Mouse (Mus musculus) ES-Bruce4 (cell line): ENCODE results near the gene Sart3. TPM values are rescaled to one million over a fixed set of nuclear protein-coding genes. Genes with fewer than 3 reads are reported as not detected.

Experiments used
- H3K27ac ChIP-seq: 2 replicates; pipeline ENCODE4 v1.5.1; 2012; ENCODE audit warnings: low read length, inconsistent platforms; ENCODE audit not compliant: insufficient read depth
- H3K27me3 ChIP-seq: 2 replicates; pipeline ENCODE4 v1.6.1; 2012; ENCODE audit warnings: mild to moderate bottlenecking, low read length, inconsistent platforms; ENCODE audit not compliant: control insufficient read depth, poor library complexity, insufficient read depth, severe bottlenecking
- H3K36me3 ChIP-seq: 2 replicates; pipeline ENCODE4 v1.6.1; 2012; ENCODE audit warnings: inconsistent platforms, mild to moderate bottlenecking, low read length, moderate library complexity; ENCODE audit not compliant: control insufficient read depth, poor library complexity, insufficient read depth, severe bottlenecking
- H3K4me1 ChIP-seq: one replicate; pipeline ENCODE4 v1.8.1; 2011; ENCODE audit warnings: low read length; ENCODE audit not compliant: control insufficient read depth, insufficient read depth
- H3K4me3 ChIP-seq: 2 replicates; pipeline ENCODE4 v1.5.1; 2011; ENCODE audit warnings: low read depth, mild to moderate bottlenecking, low read length
- H3K9ac ChIP-seq: 2 replicates; pipeline ENCODE4 v1.6.1; 2012; ENCODE audit warnings: low read depth, mild to moderate bottlenecking, inconsistent platforms; ENCODE audit not compliant: poor library complexity, severe bottlenecking
- H3K9me3 ChIP-seq: replicated peaks from 2 replicates; pipeline ENCODE4 v1.6.1; 2012; ENCODE audit warnings: mild to moderate bottlenecking, low read length, inconsistent platforms; ENCODE audit not compliant: control insufficient read depth, poor library complexity, insufficient read depth, severe bottlenecking
- CTCF ChIP-seq: IDR thresholded peaks from one replicate; pipeline ENCODE4 v1.8.1; 2011; ENCODE audit warnings: low read depth, low read length
- EP300 ChIP-seq: IDR thresholded peaks from 2 replicates; pipeline ENCODE4 v1.6.1; 2011; ENCODE audit warnings: low read depth, low read length; ENCODE audit not compliant: insufficient read depth
- POLR2A ChIP-seq: IDR thresholded peaks from one replicate; pipeline ENCODE4 v1.8.1; 2011; ENCODE audit warnings: low read length; ENCODE audit not compliant: insufficient read depth
- polyA plus RNA-seq: library from polyadenylated mRNA; stranded (reverse); fragments of >200 nt; gene quantifications from 2 replicates; pipeline ENCODE4 v1.2.4, GENCODE M21; 2011; ENCODE audit warnings: low read depth; ENCODE audit not compliant: missing spikeins, insufficient read depth, insufficient read length

Gene Sart3
- polyA plus RNA-seq, 1 experiment: 45.0 TPM

DNA sequence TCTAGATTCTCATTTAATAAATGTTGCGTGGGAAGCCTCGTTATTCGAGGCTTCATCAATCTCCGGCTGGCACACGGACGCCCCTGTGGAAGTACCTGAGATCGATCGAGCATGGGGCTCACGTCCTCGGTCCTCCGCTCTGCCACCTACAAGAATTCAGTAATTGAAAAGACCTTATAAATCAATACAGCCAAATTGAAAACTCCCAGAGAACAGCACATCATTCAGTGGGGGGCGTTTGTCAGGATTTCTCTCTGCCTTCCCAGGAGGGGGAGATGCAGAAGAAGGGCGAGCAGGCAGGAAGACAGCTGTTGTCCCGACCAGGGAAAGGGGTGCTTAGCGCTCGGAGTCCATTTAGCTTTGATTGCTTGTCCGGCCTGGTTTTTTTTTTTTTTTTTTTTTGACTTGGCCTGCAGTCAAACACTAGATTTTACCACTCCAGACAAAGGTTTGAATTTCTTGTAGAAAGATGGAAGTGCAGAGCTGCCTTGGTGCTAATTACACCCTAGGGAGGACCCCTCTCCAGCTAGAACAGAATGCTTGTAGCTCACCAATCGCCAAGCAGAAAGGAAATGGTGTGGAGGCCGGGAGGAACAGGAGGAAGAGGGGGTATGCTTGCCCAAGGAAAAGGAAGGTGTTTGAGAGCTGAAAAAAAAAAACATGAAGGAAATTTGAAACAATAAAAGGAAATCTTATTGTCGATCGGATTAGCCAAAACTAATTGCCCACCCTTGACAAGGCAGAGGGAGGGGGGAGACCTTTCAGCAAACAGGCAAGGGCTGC, 68.3 kb downstream of the Sart3 start:
- H3K36me3 ChIP-seq: no peaks in the 10 kb centered on the region
- no peaks in the 10 kb centered on the region for H3K27me3 ChIP-seq
- no peak overlapping the region for H3K9ac ChIP-seq
- peaks cover 2% of the 10 kb centered on the region for H3K4me1 ChIP-seq
- H3K27ac ChIP-seq: no peak overlapping the region
- no peaks in the 10 kb centered on the region for H3K9me3 ChIP-seq
- TF ChIP-seq EP300: no peak
- no peak for TF ChIP-seq POLR2A
- no peak overlapping the region for H3K4me3 ChIP-seq

- TF ChIP-seq EP300 (no peak), CTCF (no peak), POLR2A (no peak)
- H3K4me3 ChIP-seq: no peak overlapping the region
These were observed 71.8 kb downstream of the Sart3 start for GRCm38 (mm10) chr5:113700388-113701023.

DNA sequence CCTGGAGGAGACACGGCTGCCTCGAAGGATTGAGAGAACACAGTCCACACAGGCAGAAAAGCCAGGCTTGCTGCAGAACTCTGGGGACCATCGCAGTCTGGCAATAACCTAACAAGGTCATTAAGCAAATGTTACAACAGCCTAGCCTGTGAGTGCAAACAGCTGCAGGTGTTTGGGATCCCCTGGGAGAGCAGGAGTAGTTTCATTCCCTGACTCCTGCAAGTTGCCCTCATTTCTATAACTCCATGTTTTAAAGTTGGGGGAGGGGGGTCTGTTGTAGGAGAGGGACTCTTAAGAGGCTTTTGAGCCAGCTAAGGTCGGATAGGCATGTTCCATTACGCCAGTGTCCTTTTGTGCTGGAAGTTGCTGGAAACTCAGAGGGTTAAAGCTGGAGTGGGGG, 77.9 kb downstream of the Sart3 start:
- Histone ChIP-seq H3K9me3 (no peaks in the 10 kb centered on the region), H3K9ac (no peak overlapping the region), H3K4me3 (no peak overlapping the region), H3K36me3 (no peaks in the 10 kb centered on the region), H3K27me3 (no peaks in the 10 kb centered on the region), H3K27ac (no peak overlapping the region), H3K4me1 (peaks cover 2% of the 10 kb centered on the region)
- TF ChIP-seq CTCF: no peak
- no peak for TF ChIP-seq POLR2A
- TF ChIP-seq EP300: no peak

More at GRCm38 (mm10) chr5:113700388-113701023, 71.8 kb downstream of the Sart3 start:
- Histone ChIP-seq H3K27me3 (no peaks in the 10 kb centered on the region), H3K36me3 (no peaks in the 10 kb centered on the region), H3K9ac (no peak overlapping the region), H3K4me1 (peaks cover 5% of the 10 kb centered on the region), H3K9me3 (no peaks in the 10 kb centered on the region), H3K27ac (no peak overlapping the region)

GRCm38 (mm10) chr5:113694000-113694399, 78.3 kb downstream of the Sart3 start:
- no peaks in the 10 kb centered on the region for H3K9me3 ChIP-seq
- H3K9ac ChIP-seq: no peak overlapping the region
- TF ChIP-seq CTCF: no peak
- TF ChIP-seq POLR2A: no peak
- TF ChIP-seq EP300: no peak
- peaks cover 2% of the 10 kb centered on the region for H3K4me1 ChIP-seq
- H3K27ac ChIP-seq: no peak overlapping the region
- H3K36me3 ChIP-seq: no peaks in the 10 kb centered on the region
- no peak overlapping the region for H3K4me3 ChIP-seq
- H3K27me3 ChIP-seq: no peaks in the 10 kb centered on the region

DNA sequence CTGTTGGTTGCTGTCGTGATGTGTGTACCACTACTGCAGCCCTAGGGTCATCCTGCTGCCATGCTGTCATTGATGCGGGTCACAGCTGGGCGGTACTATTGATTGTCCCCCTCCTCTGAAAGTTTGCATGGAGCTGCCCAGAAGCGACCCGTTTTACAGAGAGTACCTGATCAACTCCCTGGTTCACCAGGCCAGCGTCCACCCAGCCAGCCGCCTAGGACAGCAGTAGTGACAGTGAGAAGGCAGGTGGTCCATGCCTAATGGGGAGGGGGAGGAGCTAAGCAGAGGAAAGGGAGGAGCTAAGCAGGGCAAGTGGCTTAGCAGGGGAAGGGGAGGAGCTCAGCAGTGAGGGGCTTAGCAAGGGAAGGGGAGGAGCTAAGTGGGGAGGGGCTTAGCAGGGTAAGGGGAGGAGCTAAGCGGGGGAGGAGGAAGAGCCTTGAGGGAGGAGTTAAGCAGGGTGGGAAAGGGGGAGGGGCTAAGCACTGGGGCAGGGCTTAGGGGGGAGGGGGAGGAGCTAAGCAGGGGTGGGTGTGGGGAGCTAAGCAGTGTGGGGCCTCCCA, 79.0 kb downstream of the Sart3 start:
- no peaks in the 10 kb centered on the region for H3K27me3 ChIP-seq
- H3K9ac ChIP-seq: no peak overlapping the region
- no peaks in the 10 kb centered on the region for H3K36me3 ChIP-seq
- no peak overlapping the region for H3K27ac ChIP-seq
- no peak overlapping the region for H3K4me3 ChIP-seq
- no peak for TF ChIP-seq POLR2A
- no peak for TF ChIP-seq EP300
- no peak for TF ChIP-seq CTCF
- peaks cover 2% of the 10 kb centered on the region for H3K4me1 ChIP-seq
- H3K9me3 ChIP-seq: no peaks in the 10 kb centered on the region

Other genes with a start within 250 kb of the Sart3 start
- 1.8 and 2.1 TPM in 2 replicates for gene Cmklr1, start 122.1 kb downstream of the Sart3 start, polyA plus RNA-seq
- not detected in 2 replicates for gene 1700069L16Rik, start 47.7 kb downstream of the Sart3 start, polyA plus RNA-seq
- 2.8 and 3.4 TPM in 2 replicates for gene Ficd, start 36.7 kb downstream of the Sart3 start, polyA plus RNA-seq
- 47.5 and 58.2 TPM in 2 replicates for gene Iscu, start 238 bp upstream of the Sart3 start, polyA plus RNA-seq
- 0.79 and 1.2 TPM in 2 replicates for gene Tmem119, start 28.0 kb upstream of the Sart3 start, polyA plus RNA-seq
- 0.72 and 1.9 TPM in 2 replicates for gene Selplg, start 60.1 kb upstream of the Sart3 start, polyA plus RNA-seq
- 174 and 218 TPM in 2 replicates for gene Coro1c, start 136.2 kb upstream of the Sart3 start, polyA plus RNA-seq
- gene Ssh1, start 221.4 kb upstream of the Sart3 start, polyA plus RNA-seq: 23.5 and 25.0 TPM in 2 replicates
- gene Dao, start 231.2 kb upstream of the Sart3 start, polyA plus RNA-seq: not detected in 2 replicates